Mouse (Mus musculus) midbrain, embryonic 11.5 days (tissue): ENCODE data around the gene Tent4a. TPM values are rescaled to one million over a fixed set of nuclear protein-coding genes. Genes with fewer than 3 reads are reported as not detected.
A peak's percentile ranks its signal among the peaks of the same experiment; 100 is the strongest.

Experiments
- ATAC-seq: fragments of 200-750 bp; cut with Nextera tagmentation; 2 replicates; pipeline ENCODE4 v1.8.0; 2017; ENCODE audit warnings: moderate TSS enrichment, moderate library complexity; ENCODE audit not compliant: low FRiP score
- DNase-seq: peaks from one replicate; pipeline ENCODE4 v3.0.0; 2015; ENCODE audit warnings: low spot score; ENCODE audit errors: missing footprints
- H3K27ac ChIP-seq: fragments of 300-500 bp; sonication (generic); 2 replicates; pipeline ENCODE4 v1.5.1; 2014; ENCODE audit warnings: low read depth, low read length
- H3K27me3 ChIP-seq: fragments of 300-500 bp; sonication (generic); 2 replicates; pipeline ENCODE4 v1.6.1; 2014; ENCODE audit warnings: mild to moderate bottlenecking, low read length, moderate library complexity, mixed read lengths; ENCODE audit not compliant: control insufficient read depth, insufficient read depth
- H3K36me3 ChIP-seq: fragments of 300-500 bp; sonication (generic); 2 replicates; pipeline ENCODE4 v1.6.1; 2014; ENCODE audit warnings: mild to moderate bottlenecking, low read length, moderate library complexity, mixed read lengths; ENCODE audit not compliant: control insufficient read depth, insufficient read depth
- H3K4me1 ChIP-seq: fragments of 300-500 bp; sonication (generic); 2 replicates; pipeline ENCODE4 v1.6.1; 2014; ENCODE audit warnings: low read length; ENCODE audit not compliant: control insufficient read depth, insufficient read depth
- H3K4me2 ChIP-seq: fragments of 300-500 bp; sonication (generic); 2 replicates; pipeline ENCODE4 v1.6.1; 2014; ENCODE audit warnings: mild to moderate bottlenecking, moderate library complexity
- H3K4me3 ChIP-seq: fragments of 300-500 bp; sonication (generic); 2 replicates; pipeline ENCODE4 v1.5.1; 2014; ENCODE audit warnings: low read depth, low read length
- H3K9ac ChIP-seq: fragments of 300-500 bp; sonication (generic); 2 replicates; pipeline ENCODE4 v1.6.1; 2014; ENCODE audit warnings: low read length
- H3K9me3 ChIP-seq: fragments of 300-500 bp; sonication (generic); 2 replicates; pipeline ENCODE4 v1.6.1; 2016; ENCODE audit warnings: low read length; ENCODE audit not compliant: control insufficient read depth
- WGBS: fragments of 180-500 bp; shearing (Covaris S2); extraction: QIAGEN DNeasy Blood & Tissue Kit; methylation state at CpG from one replicate; pipeline ENCODE4 v1.1.7; 2014; 5-methylcytosine and 5-hydroxymethylcytosine counted together
- polyA plus RNA-seq: library from polyadenylated mRNA; unstranded; fragments of >200 nt; fragmentation: Nextera tagmentation; extraction: Ambion mirVana; gene quantifications from 2 replicates; pipeline ENCODE4 v1.2.1, GENCODE M21; 2014

The Tent4a gene
- polyA plus RNA-seq, 1 experiment from 2014 or later, result 6.8 TPM

GRCm38 (mm10) chr13:69530951-69531350 is 3.5 kb downstream of the Tent4a start:
- ATAC-seq, result no peak
- peak overlapping the region; percentile 32; the same call in 1 of the 2 replicates for H3K9ac ChIP-seq
- H3K9me3 ChIP-seq, result no peaks in the 10 kb centered on the region
- no peak overlapping the region for H3K27ac ChIP-seq
- no peaks in the 10 kb centered on the region for H3K27me3 ChIP-seq
- 86% methylated on average over 6 of the region's 6 CpGs for WGBS
- peaks cover 46% of the 10 kb centered on the region for H3K4me1 ChIP-seq
- peak overlapping the region; percentile 89 for H3K4me2 ChIP-seq
- peak overlapping the region; percentile 7; the same call in 1 of the 2 replicates for H3K4me3 ChIP-seq
- DNase-seq, result no peak
- no peaks in the 10 kb centered on the region; the same call in 1 of the 2 replicates for H3K36me3 ChIP-seq

GRCm38 (mm10) chr13:69530156-69530555 is 4.3 kb downstream of the Tent4a start:
- Histone ChIP-seq H3K4me2 (0 out of 2 replicates have a peak overlapping the region, but pooled peaks have one; percentile 2), H3K9ac (no peak overlapping the region), H3K27ac (no peak overlapping the region), H3K4me3 (no peak overlapping the region), H3K9me3 (no peaks in the 10 kb centered on the region), H3K27me3 (no peaks in the 10 kb centered on the region), H3K4me1 (peaks cover 44% of the 10 kb centered on the region), H3K36me3 (no peaks in the 10 kb centered on the region; the same call in 1 of the 2 replicates)
- WGBS, result 73% methylated on average over 3 of the region's 3 CpGs
- ATAC-seq, result no peak
- peak; percentile 39 for DNase-seq

- WGBS, result 82% methylated on average over 7 of the region's 7 CpGs
- Histone ChIP-seq H3K4me2 (no peak overlapping the region), H3K27ac (no peak overlapping the region), H3K9me3 (no peaks in the 10 kb centered on the region), H3K27me3 (no peaks in the 10 kb centered on the region), H3K4me3 (no peak overlapping the region), H3K9ac (no peak overlapping the region), H3K4me1 (peaks cover 46% of the 10 kb centered on the region), H3K36me3 (no peaks in the 10 kb centered on the region; the same call in 1 of the 2 replicates)
- DNase-seq (no peak), ATAC-seq (no peak)
Observed at GRCm38 (mm10) chr13:69528531-69528930, 5.9 kb downstream of the Tent4a start.

GRCm38 (mm10) chr13:69525867-69526266 is 8.6 kb downstream of the Tent4a start:
- H3K9me3 ChIP-seq, result no peaks in the 10 kb centered on the region
- no peak overlapping the region for H3K9ac ChIP-seq
- H3K27me3 ChIP-seq, result no peaks in the 10 kb centered on the region
- H3K4me3 ChIP-seq, result no peak overlapping the region
- H3K4me2 ChIP-seq, result no peak overlapping the region
- DNase-seq (no peak), ATAC-seq (no peak)
- H3K27ac ChIP-seq, result no peak overlapping the region
- H3K4me1 ChIP-seq, result peaks cover 32% of the 10 kb centered on the region
- 60% methylated on average over 4 of the region's 4 CpGs for WGBS
- H3K36me3 ChIP-seq, result no peaks in the 10 kb centered on the region; the same call in 1 of the 2 replicates

GRCm38 (mm10) chr13:69524158-69524530 is 10.3 kb downstream of the Tent4a start:
- Histone ChIP-seq H3K36me3 (no peaks in the 10 kb centered on the region), H3K27me3 (no peaks in the 10 kb centered on the region), H3K4me1 (peaks cover 23% of the 10 kb centered on the region), H3K9ac (no peak overlapping the region), H3K27ac (no peak overlapping the region), H3K4me2 (no peak overlapping the region), H3K9me3 (no peaks in the 10 kb centered on the region), H3K4me3 (no peak overlapping the region)
- 72% methylated on average over 2 of the region's 2 CpGs for WGBS
- no peak for ATAC-seq
- DNase-seq, result no peak

GRCm38 (mm10) chr13:69523444-69524157 is 10.8 kb downstream of the Tent4a start:
- Histone ChIP-seq H3K4me2 (no peak overlapping the region), H3K4me3 (no peak overlapping the region), H3K27ac (no peak overlapping the region), H3K9ac (no peak overlapping the region), H3K36me3 (no peaks in the 10 kb centered on the region), H3K27me3 (no peaks in the 10 kb centered on the region), H3K4me1 (peaks cover 18% of the 10 kb centered on the region), H3K9me3 (no peaks in the 10 kb centered on the region)
- no peak for ATAC-seq
- 69% methylated on average over 14 of the region's 14 CpGs for WGBS
- no peak for DNase-seq

- Histone ChIP-seq H3K4me1 (peaks cover 15% of the 10 kb centered on the region), H3K27me3 (no peaks in the 10 kb centered on the region), H3K4me3 (no peak overlapping the region), H3K27ac (no peak overlapping the region), H3K36me3 (no peaks in the 10 kb centered on the region), H3K9ac (no peak overlapping the region), H3K4me2 (no peak overlapping the region), H3K9me3 (no peaks in the 10 kb centered on the region)
- ATAC-seq, result no peak
- no peak for DNase-seq
- WGBS, result 96% methylated on average over 1 of the region's 1 CpGs
Observed at GRCm38 (mm10) chr13:69522161-69522791, 12.1 kb downstream of the Tent4a start.

GRCm38 (mm10) chr13:69519137-69519536 is 15.3 kb downstream of the Tent4a start:
- no peaks in the 10 kb centered on the region for H3K9me3 ChIP-seq
- H3K36me3 ChIP-seq, result no peaks in the 10 kb centered on the region
- DNase-seq (no peak), ATAC-seq (no peak)
- WGBS, result 77% methylated on average over 6 of the region's 6 CpGs
- H3K4me1 ChIP-seq, result peaks cover 7% of the 10 kb centered on the region; the same call in 1 of the 2 replicates
- no peak overlapping the region for H3K27ac ChIP-seq
- H3K9ac ChIP-seq, result no peak overlapping the region
- no peak overlapping the region for H3K4me3 ChIP-seq
- H3K4me2 ChIP-seq, result no peak overlapping the region
- H3K27me3 ChIP-seq, result no peaks in the 10 kb centered on the region

- Histone ChIP-seq H3K9ac (no peak overlapping the region), H3K27me3 (no peaks in the 10 kb centered on the region), H3K27ac (no peak overlapping the region), H3K36me3 (no peaks in the 10 kb centered on the region; the same call in 1 of the 2 replicates), H3K9me3 (no peaks in the 10 kb centered on the region), H3K4me2 (no peak overlapping the region), H3K4me3 (no peak overlapping the region), H3K4me1 (peaks cover 5% of the 10 kb centered on the region; the same call in 1 of the 2 replicates)
- DNase-seq, result no peak
- 96% methylated on average over 6 of the region's 6 CpGs for WGBS
- no peak for ATAC-seq
Observed at GRCm38 (mm10) chr13:69517445-69517844, 17.0 kb downstream of the Tent4a start.
